Mouse (Mus musculus): ENCODE results near the gene Tubb2b.
"Not testable (repeated sequence)": the region's sequence is repeated elsewhere in the genome, so short reads cannot be mapped to it uniquely, and the experiment has no call there.

Gene Tubb2b

DNA sequence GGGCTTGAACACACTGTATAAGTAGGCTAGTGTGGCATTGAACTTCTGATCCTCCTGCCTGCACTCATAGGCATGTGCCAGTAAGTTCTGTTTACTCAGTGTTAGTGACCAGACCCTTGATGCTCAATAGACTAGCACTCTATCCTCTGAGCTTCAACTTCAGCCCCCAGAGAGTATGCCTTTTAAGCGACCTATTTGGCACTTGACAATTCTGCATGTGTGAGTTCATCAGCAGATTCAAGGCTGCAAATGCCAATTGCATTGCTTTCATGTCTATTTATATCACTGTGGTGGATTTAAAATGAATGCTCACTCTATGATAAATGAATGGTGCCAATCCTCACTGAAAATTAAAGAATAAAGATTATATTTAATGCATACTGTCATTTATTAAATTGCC lies 24.9 kb downstream of the Tubb2b start:
- no peak for DNase-seq

- DNase-seq, result no peak
Observed at GRCm38 (mm10) chr13:34101908-34102307, 28.4 kb downstream of the Tubb2b start.

DNA sequence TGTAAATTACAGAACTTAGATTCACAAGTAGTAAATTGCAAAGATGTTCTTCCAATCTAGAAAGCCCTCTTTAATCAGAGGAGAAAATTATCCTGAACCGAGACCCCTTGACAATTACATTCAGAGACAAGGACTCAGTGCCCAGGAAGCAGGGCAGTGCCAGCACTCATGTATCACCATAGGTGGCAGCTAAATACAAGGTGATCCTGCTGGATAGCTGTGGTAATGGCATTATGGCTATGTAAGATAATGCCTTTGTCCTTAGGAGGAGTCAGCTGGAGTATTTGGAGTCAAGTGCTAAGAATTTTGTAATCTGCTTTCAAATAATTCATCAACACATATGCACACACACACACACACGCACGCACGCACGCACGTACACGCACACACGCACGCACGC lies 29.0 kb downstream of the Tubb2b start:
- no peak for DNase-seq

GRCm38 (mm10) chr13:34100733-34101132 lies 29.5 kb downstream of the Tubb2b start:
- no peak for DNase-seq

DNA sequence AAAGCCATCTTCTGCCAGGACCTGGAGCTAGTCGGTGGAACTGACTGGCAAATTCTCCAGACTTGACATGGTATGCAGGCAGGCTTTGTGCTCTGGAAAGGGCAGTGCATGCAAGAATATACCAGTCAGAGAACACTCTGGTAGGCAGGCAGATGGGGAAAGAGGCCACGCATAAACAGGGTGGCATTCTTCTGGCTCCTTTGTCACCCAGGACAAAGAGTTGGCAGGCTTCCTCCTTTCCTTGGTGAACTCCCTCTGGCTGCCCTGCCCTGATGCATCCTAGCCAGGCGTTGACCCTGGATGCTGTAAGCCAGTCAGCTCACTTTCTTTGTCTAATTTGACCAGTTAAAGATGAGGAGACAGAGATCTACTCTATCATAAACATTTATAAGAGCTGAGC lies 33.2 kb downstream of the Tubb2b start:
- no peak for DNase-seq

DNA sequence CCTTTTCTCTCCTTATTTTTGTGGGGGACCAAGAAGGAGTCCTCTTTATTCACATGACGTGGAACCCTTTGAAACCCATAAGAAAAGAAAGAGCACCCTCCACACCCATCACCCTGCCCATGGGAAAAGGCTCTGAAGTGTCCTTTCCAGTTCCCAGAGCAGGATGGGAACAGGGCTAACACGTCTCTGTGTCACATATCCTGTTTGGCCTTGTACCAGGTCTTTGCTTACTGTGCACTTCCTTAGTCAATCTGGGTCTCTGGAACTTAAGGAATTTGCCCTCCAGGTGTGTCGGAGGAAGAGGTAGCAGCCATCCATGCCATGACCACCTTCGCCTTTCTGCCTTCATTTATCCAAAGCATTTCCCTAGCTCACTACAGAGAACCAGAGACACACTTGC lies 33.8 kb downstream of the Tubb2b start:
- no peak for DNase-seq

- no peak for DNase-seq
Observed at GRCm38 (mm10) chr13:34095542-34096435, 34.5 kb downstream of the Tubb2b start.

DNA sequence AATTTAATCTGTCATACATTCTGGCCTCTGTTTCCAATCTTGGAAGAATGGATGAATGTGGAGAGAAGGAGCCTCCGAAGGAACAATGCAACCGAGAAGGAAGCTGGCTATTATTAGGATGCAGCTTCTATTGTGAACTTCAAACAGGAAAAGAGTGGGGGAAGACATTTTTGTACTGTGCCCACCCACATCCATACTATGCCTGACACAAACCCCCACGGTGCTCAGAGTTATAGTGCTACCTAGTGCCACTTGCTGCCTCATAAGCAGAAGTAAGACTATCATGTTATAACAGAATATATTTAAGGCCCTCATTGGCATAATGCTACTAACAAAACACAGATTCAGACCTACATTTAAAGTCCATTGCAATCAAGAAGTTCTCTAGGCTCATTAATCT lies 40.9 kb downstream of the Tubb2b start:
- no peak for DNase-seq

- DNase-seq, result no peak
Observed at GRCm38 (mm10) chr13:34088871-34089288, 41.4 kb downstream of the Tubb2b start.

DNA sequence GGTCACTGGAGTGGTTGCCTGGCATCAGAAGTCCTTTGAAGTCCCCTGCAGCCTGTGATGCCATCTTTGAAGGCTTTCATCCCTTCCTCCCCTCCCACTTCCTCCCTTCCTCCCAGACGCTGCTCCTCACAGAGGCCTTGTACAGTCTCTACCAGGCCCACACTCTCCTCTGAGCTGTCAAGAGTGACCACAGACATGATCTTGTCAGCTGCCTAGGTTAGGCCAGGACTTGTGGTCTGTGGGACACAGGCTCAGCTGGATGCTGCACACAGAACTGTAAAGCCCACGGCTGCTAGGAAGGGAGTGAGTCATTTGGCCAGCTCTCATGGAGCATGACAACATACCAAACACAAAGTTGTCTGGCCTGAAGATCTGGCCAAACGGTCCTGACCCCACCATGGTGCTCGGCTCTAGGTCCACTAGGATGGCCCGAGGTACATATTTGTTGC lies 42.0 kb downstream of the Tubb2b start:
- not testable (repeated sequence) for DNase-seq

DNA sequence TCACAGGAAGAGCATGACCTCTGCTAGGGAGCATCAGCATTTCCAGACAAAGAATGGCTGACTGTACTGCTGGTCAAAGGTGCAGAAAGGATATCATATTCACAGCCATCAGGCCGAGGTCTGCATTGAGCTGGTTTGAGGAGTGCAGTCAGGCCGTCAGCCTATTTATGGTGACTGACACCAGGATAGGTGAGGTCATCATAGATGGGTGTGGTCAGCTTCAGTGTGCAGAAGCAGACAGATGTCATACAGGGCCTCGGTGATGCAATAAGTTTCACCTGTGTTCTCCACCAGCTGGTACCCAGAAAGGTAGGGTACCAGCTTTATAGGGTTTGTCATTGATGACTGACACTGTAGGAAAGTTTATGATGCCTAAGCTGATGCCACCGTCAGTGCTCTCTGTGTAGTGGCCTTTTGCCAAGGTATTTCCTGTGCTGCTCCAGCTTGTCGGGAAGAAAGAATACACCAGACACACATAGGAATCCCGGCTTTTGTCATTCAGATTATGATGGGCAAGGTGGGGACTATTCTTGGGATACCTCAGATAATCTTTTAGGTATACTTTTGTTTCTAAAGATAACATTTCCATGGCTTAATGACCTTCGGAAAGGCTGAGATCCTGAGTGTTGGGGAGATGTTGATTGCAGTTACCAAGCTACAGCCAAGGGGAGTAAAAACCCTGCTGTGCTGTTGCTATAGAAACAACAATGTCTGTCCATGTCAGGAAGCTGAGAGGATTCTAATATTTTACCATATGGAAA lies 43.0 kb downstream of the Tubb2b start:
- no peak for DNase-seq

- no peak for DNase-seq
Observed at GRCm38 (mm10) chr13:34084026-34084750, 46.1 kb downstream of the Tubb2b start.

DNA sequence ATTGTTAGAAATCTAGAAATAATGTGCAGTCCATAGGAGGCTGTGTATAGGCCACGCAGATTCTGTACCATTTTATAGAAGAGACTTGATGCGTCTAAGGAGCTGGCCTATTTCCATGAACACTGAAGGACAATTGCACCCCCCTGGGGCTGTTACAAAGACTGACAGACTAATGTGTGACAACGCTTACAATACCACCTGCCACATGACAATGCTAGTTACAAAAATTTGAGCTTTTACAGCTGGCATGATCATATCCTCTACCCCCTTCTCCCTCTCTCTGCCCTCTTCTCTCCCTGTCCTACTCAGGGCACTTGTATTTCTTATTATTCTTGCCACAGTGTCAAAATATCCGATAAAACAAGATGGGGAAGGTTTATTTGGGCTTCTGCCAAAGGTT lies 48.3 kb downstream of the Tubb2b start:
- DNase-seq, result no peak

GRCm38 (mm10) chr13:34079801-34080200 lies 50.5 kb downstream of the Tubb2b start:
- DNase-seq, result no peak

GRCm38 (mm10) chr13:34078500-34079280 lies 51.6 kb downstream of the Tubb2b start:
- no peak for DNase-seq

DNA sequence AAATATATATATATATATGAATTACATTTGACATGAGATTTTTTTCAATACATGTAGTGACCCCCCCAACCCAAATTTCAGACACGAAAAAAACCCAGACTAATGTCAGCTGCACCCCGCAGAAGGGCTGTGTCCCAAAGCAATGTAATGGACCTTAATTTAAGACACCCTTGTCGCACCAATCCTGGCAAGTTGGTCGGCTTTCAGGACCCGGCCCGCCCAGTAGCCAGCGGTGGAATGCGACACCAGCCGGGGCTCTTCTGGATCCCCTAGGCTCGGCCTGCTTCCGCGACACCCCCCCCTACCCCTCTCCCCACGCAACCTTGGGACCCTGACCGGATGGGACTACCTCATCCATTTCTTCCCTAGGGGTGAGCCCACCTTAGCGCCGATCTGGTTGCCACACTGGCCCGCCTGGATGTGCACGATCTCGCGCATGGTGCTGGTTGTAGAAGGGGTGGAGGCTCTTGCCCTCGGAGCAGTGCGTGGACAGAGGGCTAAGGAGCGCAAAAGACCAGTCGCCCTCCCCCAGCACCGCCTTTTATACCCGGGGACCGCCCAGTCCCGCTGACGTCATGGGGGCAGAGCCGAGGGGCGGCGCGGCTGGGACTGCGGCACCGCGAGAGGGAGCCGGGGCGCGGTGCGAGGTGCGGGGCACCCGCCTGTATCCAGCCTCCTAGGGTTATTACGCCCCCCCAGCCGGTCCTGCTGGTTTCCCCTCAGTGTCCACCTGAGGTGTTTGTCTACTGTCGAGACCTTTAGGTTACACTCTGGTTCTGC lies 52.6 kb downstream of the Tubb2b start, which contains the start of gene Tubb2a:
Gene Tubb2a (minus strand): TSS at position 516 of the 780 bp plus-strand sequence.
- peak; percentile 89 for DNase-seq

Data from cerebellum, adult 11 months (tissue).